Mouse (Mus musculus): ENCODE results near the gene Ppp2r2d. TPM values are rescaled to one million over a fixed set of nuclear protein-coding genes. Genes with fewer than 3 reads are reported as not detected.

Gene Ppp2r2d
- polyA plus RNA-seq, 1 experiment from 2014 or later = 32.1 TPM

GRCm38 (mm10) chr7:138853417-138854031, 7.6 kb downstream of the Ppp2r2d start:
- ATAC-seq (replicated peaks; ENCODE audit: low FRiP score, low read depth) (no peak), DNase-seq (ENCODE audit: low spot score) (no peak)
- no peak overlapping the region for H3K9ac ChIP-seq (ENCODE audit: low read depth, low read length)
- no peak for TF ChIP-seq CTCF (IDR thresholded peaks at IDR 0.05; ENCODE audit: low read depth)
- WGBS = 95% methylated on average over 4 of the region's 4 CpGs
- H3K27me3 ChIP-seq (ENCODE audit: insufficient read depth, low read length) = no peaks in the 10 kb centered on the region
- H3K27ac ChIP-seq = no peak overlapping the region
- H3K36me3 ChIP-seq (ENCODE audit: insufficient read depth, low read length) = no peaks in the 10 kb centered on the region; the same call in 1 of the 2 replicates
- H3K4me1 ChIP-seq (replicated peaks; ENCODE audit: insufficient read depth, low read length) = no peaks in the 10 kb centered on the region; the same call in 1 of the 2 replicates
- H3K9me3 ChIP-seq (replicated peaks; ENCODE audit: low read length) = no peaks in the 10 kb centered on the region
- H3K4me2 ChIP-seq (ENCODE audit: low read length) = no peak overlapping the region
- H3K4me3 ChIP-seq (replicated peaks; ENCODE audit: low read depth, low read length) = no peak overlapping the region

- Histone ChIP-seq H3K9me3 (replicated peaks; ENCODE audit: low read length) (no peaks in the 10 kb centered on the region), H3K4me2 (ENCODE audit: low read length) (no peak overlapping the region), H3K27ac (no peak overlapping the region), H3K4me1 (replicated peaks; ENCODE audit: insufficient read depth, low read length) (no peaks in the 10 kb centered on the region), H3K4me3 (replicated peaks; ENCODE audit: low read depth, low read length) (no peak overlapping the region), H3K27me3 (ENCODE audit: insufficient read depth, low read length) (no peaks in the 10 kb centered on the region), H3K9ac (ENCODE audit: low read depth, low read length) (no peak overlapping the region), H3K36me3 (ENCODE audit: insufficient read depth, low read length) (no peaks in the 10 kb centered on the region; the same call in 1 of the 2 replicates)
- 92% methylated on average over 2 of the region's 2 CpGs for WGBS
- no peak for ATAC-seq (replicated peaks; ENCODE audit: low FRiP score, low read depth)
- no peak for TF ChIP-seq CTCF (IDR thresholded peaks at IDR 0.05; ENCODE audit: low read depth)
- no peak for DNase-seq (ENCODE audit: low spot score)
Observed at GRCm38 (mm10) chr7:138854201-138854600, 8.3 kb downstream of the Ppp2r2d start.

GRCm38 (mm10) chr7:138856670-138857069, 10.8 kb downstream of the Ppp2r2d start:
- Histone ChIP-seq H3K4me1 (replicated peaks; ENCODE audit: insufficient read depth, low read length) (no peaks in the 10 kb centered on the region), H3K9ac (ENCODE audit: low read depth, low read length) (no peak overlapping the region), H3K36me3 (ENCODE audit: insufficient read depth, low read length) (no peaks in the 10 kb centered on the region), H3K9me3 (replicated peaks; ENCODE audit: low read length) (no peaks in the 10 kb centered on the region), H3K4me3 (replicated peaks; ENCODE audit: low read depth, low read length) (no peak overlapping the region), H3K27ac (no peak overlapping the region), H3K27me3 (ENCODE audit: insufficient read depth, low read length) (no peaks in the 10 kb centered on the region), H3K4me2 (ENCODE audit: low read length) (no peak overlapping the region)
- no peak for TF ChIP-seq CTCF (IDR thresholded peaks at IDR 0.05; ENCODE audit: low read depth)
- no peak for DNase-seq (ENCODE audit: low spot score)
- no peak for ATAC-seq (replicated peaks; ENCODE audit: low FRiP score, low read depth)
- 58% methylated on average over 2 of the region's 2 CpGs for WGBS

- Histone ChIP-seq H3K4me2 (ENCODE audit: low read length) (no peak overlapping the region), H3K4me3 (replicated peaks; ENCODE audit: low read depth, low read length) (no peak overlapping the region), H3K9ac (ENCODE audit: low read depth, low read length) (no peak overlapping the region), H3K4me1 (replicated peaks; ENCODE audit: insufficient read depth, low read length) (no peaks in the 10 kb centered on the region), H3K36me3 (ENCODE audit: insufficient read depth, low read length) (peaks cover 10% of the 10 kb centered on the region; the same call in 1 of the 2 replicates), H3K27me3 (ENCODE audit: insufficient read depth, low read length) (no peaks in the 10 kb centered on the region), H3K27ac (no peak overlapping the region), H3K9me3 (replicated peaks; ENCODE audit: low read length) (no peaks in the 10 kb centered on the region)
- WGBS = 69% methylated on average over 3 of the region's 3 CpGs
- ATAC-seq (replicated peaks; ENCODE audit: low FRiP score, low read depth) (no peak), DNase-seq (ENCODE audit: low spot score) (no peak)
- TF ChIP-seq CTCF (IDR thresholded peaks at IDR 0.05; ENCODE audit: low read depth) = no peak
Observed at GRCm38 (mm10) chr7:138863950-138864572, 18.2 kb downstream of the Ppp2r2d start.

- 100% methylated on average over 1 of the region's 1 CpGs for WGBS
- ATAC-seq (replicated peaks; ENCODE audit: low FRiP score, low read depth) (no peak), DNase-seq (ENCODE audit: low spot score) (no peak)
- H3K27ac ChIP-seq = no peak overlapping the region
- no peak overlapping the region for H3K9ac ChIP-seq (ENCODE audit: low read depth, low read length)
- TF ChIP-seq CTCF (IDR thresholded peaks at IDR 0.05; ENCODE audit: low read depth) = no peak
- H3K27me3 ChIP-seq (ENCODE audit: insufficient read depth, low read length) = no peaks in the 10 kb centered on the region
- H3K4me1 ChIP-seq (replicated peaks; ENCODE audit: insufficient read depth, low read length) = no peaks in the 10 kb centered on the region
- no peak overlapping the region for H3K4me3 ChIP-seq (replicated peaks; ENCODE audit: low read depth, low read length)
- H3K36me3 ChIP-seq (ENCODE audit: insufficient read depth, low read length) = peaks cover 13% of the 10 kb centered on the region; the same call in 1 of the 2 replicates
- H3K9me3 ChIP-seq (replicated peaks; ENCODE audit: low read length) = no peaks in the 10 kb centered on the region
- no peak overlapping the region for H3K4me2 ChIP-seq (ENCODE audit: low read length)
Observed at GRCm38 (mm10) chr7:138864776-138865175, 18.9 kb downstream of the Ppp2r2d start.

GRCm38 (mm10) chr7:138867286-138867685, 21.4 kb downstream of the Ppp2r2d start:
- DNase-seq (ENCODE audit: low spot score) (no peak), ATAC-seq (replicated peaks; ENCODE audit: low FRiP score, low read depth) (no peak)
- Histone ChIP-seq H3K4me3 (replicated peaks; ENCODE audit: low read depth, low read length) (no peak overlapping the region), H3K4me1 (replicated peaks; ENCODE audit: insufficient read depth, low read length) (no peaks in the 10 kb centered on the region), H3K36me3 (ENCODE audit: insufficient read depth, low read length) (peaks cover 13% of the 10 kb centered on the region; the same call in 1 of the 2 replicates), H3K27me3 (ENCODE audit: insufficient read depth, low read length) (no peaks in the 10 kb centered on the region), H3K9ac (ENCODE audit: low read depth, low read length) (no peak overlapping the region), H3K4me2 (ENCODE audit: low read length) (no peak overlapping the region), H3K9me3 (replicated peaks; ENCODE audit: low read length) (no peaks in the 10 kb centered on the region), H3K27ac (no peak overlapping the region)
- no peak for TF ChIP-seq CTCF (IDR thresholded peaks at IDR 0.05; ENCODE audit: low read depth)
- 78% methylated on average over 6 of the region's 6 CpGs for WGBS
